Mouse (Mus musculus): ENCODE data around the gene Gps2. TPM values are rescaled to one million over a fixed set of nuclear protein-coding genes. Genes with fewer than 3 reads are reported as not detected.
A peak's percentile ranks its signal among the peaks of the same experiment; 100 is the strongest.

The Gps2 gene
- polyA plus RNA-seq, 1 experiment from 2014 or later = 99.1 TPM

DNA sequence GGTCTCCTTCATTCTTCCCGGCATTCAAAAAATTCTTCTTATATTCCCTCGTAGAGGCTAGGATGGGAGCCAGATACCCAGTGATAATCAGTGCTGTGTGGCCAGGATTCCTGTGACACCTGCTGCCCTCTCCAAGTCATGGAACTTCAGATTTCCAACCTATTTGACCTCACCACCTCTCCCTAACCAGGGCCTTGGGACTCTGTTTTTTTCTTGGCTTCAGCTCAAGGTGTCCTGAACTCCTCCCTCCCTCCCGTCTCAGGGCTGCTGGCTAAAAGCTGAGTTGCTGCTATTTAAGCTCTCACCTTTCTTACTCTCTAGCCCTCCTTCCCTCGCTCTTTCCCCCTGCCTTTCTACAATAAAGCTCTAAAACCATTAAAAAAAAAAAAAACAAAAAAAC lies 13.8 kb upstream of the Gps2 start:
- Histone ChIP-seq H3K9ac (peak overlapping the region; percentile 94), H3K4me1 (peaks cover 37% of the 10 kb centered on the region), H3K36me3 (replicated peaks) (peaks cover 25% of the 10 kb centered on the region), H3K9me3 (no peaks in the 10 kb centered on the region), H3K27me3 (no peaks in the 10 kb centered on the region), H3K27ac (no peak overlapping the region), H3K4me3 (replicated peaks) (peak overlapping the region; percentile 96), H3K4me2 (peak overlapping the region; percentile 93)
- WGBS = 25% methylated on average over 4 of the region's 4 CpGs
- no peak for ATAC-seq (ENCODE audit: low FRiP score)

DNA sequence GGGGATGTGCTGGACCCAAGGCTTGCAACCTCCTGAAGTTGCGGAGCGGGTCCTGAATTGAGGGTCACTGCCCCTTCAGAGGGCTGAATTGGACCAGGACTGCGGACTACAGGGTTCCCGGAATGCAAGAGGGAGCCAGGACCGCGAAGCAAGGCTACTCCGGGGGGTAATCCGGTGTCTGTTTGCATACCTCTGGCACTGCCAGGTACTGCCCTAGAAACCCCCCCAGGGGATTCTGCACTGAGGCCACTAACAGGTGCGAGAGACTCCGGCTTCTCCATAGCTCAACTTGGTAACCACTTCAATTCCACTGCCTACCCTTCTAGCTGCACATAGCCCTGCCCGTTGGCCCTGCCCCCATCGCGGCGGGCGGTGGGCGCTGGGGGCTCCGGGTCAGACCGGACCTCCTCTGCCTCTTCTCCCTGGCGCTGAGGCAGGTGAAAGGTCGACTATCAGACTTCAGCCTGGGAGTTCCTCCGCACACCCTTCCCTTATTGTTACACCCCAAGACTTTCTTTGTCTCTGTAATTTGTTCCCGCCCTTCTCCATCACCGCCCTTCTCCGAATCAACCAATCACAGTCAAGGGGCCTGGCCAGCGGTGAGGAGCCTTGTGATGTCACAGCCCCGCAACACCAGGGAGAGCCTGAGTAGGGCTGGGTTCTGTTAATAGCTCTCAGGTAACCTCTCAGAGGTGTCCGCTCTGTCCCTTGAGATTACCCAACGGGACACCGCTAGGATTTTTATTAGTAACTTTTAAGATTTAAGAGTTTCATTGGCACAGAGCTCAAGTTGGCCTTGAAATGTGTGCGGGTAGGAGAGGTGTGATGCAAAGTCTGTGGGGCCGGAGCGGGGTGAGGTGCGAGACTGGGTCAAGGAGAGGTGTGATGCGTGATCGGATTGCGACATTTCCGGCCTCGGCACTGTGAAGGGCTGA lies 12.9 kb upstream of the Gps2 start, which contains the start of the genes 2810408A11Rik and Neurl4:
Gene 2810408A11Rik (minus strand): TSS at position 517 of the 935 bp plus-strand sequence.
Gene Neurl4 (plus strand): TSS at position 602 of the 935 bp plus-strand sequence.
- under 1% methylated on average over 38 of the region's 38 CpGs for WGBS
- peak; percentile 94 for ATAC-seq (ENCODE audit: low FRiP score)
- Histone ChIP-seq H3K36me3 (replicated peaks) (peaks cover 33% of the 10 kb centered on the region), H3K4me1 (peaks cover 37% of the 10 kb centered on the region), H3K27ac (peak within 1 kb of the TSS; percentile 98), H3K4me2 (peak within 1 kb of the TSS; percentile 93), H3K9ac (peak within 1 kb of the TSS; percentile 94), H3K9me3 (no peaks in the 10 kb centered on the region), H3K4me3 (replicated peaks) (peak within 1 kb of the TSS; percentile 96), H3K27me3 (no peaks in the 10 kb centered on the region)

DNA sequence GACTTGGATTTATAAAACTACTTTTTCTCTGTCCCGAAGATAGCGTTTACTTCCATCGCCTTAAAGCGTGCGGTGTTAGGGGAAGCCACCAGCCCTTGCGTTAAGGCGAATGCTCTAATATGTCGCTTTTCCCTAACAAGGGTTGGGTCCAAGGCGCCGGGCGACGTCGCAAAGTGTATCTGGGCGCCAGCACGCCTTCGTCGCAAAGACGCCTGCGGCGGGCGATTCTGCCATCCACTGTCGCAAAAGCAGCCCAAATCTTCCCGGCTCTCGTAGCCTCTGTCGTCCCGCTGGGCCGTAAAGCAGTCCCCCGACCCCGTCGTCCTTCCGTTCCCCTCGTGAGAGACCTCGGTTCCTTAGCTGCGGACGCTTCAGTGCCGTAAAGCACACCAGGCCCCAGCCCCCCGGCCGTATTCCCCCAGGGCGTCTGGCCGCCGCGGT lies 12.3 kb upstream of the Gps2 start:
- Histone ChIP-seq H3K36me3 (replicated peaks) (peaks cover 40% of the 10 kb centered on the region), H3K4me1 (peaks cover 37% of the 10 kb centered on the region), H3K27ac (peak overlapping the region; percentile 98), H3K9ac (peak overlapping the region; percentile 94), H3K4me3 (replicated peaks) (peak overlapping the region; percentile 96), H3K4me2 (peak overlapping the region; percentile 93), H3K27me3 (no peaks in the 10 kb centered on the region), H3K9me3 (no peaks in the 10 kb centered on the region)
- ATAC-seq (ENCODE audit: low FRiP score) = peak; percentile 81
- 0% methylated on average over 42 of the region's 42 CpGs for WGBS

DNA sequence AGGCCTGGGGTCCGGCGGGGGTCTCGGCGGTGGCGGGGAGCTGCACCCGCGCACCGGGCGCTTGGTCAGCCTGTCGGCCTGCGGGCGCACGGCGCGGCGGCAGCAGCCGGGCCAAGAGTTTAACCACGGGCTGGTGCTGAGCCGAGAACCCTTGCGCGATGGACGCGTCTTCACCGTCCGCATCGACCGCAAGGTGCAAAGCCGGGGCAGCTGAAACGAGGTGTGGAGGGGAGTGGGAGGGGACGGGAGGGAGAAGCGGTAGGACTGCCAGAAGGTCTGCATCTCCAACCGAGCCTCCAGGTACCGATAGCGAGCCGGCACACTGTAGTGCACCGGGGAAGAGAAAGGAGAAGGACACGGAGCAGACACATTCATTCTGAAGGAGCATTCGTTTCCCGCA lies 11.7 kb upstream of the Gps2 start:
- Histone ChIP-seq H3K4me1 (peaks cover 37% of the 10 kb centered on the region), H3K4me2 (peak overlapping the region; percentile 93), H3K36me3 (replicated peaks) (peaks cover 46% of the 10 kb centered on the region), H3K9ac (peak overlapping the region; percentile 94), H3K27me3 (no peaks in the 10 kb centered on the region), H3K27ac (peak overlapping the region; percentile 98), H3K4me3 (replicated peaks) (peak overlapping the region; percentile 96), H3K9me3 (no peaks in the 10 kb centered on the region)
- 0 out of 2 replicates have a peak, but pooled peaks have one; percentile 5 for ATAC-seq (ENCODE audit: low FRiP score)
- under 1% methylated on average over 30 of the region's 39 CpGs for WGBS

DNA sequence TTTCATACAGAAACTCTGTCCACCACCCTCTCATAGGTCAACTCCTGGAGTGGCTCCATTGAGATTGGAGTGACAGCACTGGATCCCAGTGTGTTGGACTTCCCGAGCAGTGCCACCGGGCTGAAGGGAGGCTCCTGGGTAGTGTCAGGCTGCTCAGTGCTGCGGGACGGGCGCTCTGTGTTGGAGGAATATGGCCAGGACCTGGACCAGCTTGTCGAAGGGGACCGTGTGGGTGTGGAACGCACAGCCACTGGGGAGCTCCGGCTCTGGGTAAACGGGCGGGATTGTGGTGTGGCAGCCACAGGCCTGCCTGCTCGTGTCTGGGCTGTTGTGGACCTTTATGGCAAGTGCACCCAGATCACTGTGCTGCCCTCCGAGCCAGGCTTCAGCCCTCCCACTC lies 10.7 kb upstream of the Gps2 start:
- Histone ChIP-seq H3K36me3 (replicated peaks) (peaks cover 51% of the 10 kb centered on the region), H3K27ac (no peak overlapping the region)
- WGBS = 85% methylated on average over 13 of the region's 13 CpGs

DNA sequence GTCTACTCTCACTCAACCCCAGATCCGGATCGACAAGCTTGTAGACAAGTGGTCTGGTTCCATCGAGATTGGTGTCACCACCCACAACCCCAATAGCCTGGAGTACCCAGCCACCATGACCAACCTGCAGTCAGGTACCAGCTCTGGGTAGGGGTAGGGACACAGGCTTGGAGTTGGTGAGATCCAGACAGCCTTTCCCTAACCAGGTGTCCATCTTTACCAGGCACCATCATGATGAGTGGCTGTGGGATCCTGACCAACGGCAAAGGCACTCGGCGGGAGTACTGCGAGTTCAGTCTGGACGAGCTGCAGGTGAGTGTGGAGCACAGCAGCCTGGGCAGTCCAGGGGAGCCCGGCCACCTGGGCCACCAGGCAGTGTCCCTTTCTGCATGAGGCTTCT lies 9.4 kb upstream of the Gps2 start:
- Histone ChIP-seq H3K9ac (no peak overlapping the region), H3K9me3 (no peaks in the 10 kb centered on the region), H3K4me2 (no peak overlapping the region), H3K27ac (no peak overlapping the region), H3K4me1 (peaks cover 23% of the 10 kb centered on the region), H3K36me3 (replicated peaks) (peaks cover 65% of the 10 kb centered on the region), H3K4me3 (replicated peaks) (0 out of 2 replicates have a peak overlapping the region, but pooled peaks have one; percentile 1), H3K27me3 (no peaks in the 10 kb centered on the region)
- ATAC-seq (ENCODE audit: low FRiP score) = no peak
- 97% methylated on average over 9 of the region's 9 CpGs for WGBS

More for the DNA sequence above, 10.7 kb upstream of the Gps2 start:
- ATAC-seq (ENCODE audit: low FRiP score) = no peak
- no peaks in the 10 kb centered on the region for H3K9me3 ChIP-seq
- H3K4me3 ChIP-seq (replicated peaks) = peak overlapping the region; percentile 96
- no peaks in the 10 kb centered on the region for H3K27me3 ChIP-seq
- H3K4me1 ChIP-seq = peaks cover 36% of the 10 kb centered on the region
- peak overlapping the region; percentile 93 for H3K4me2 ChIP-seq
- H3K9ac ChIP-seq = peak overlapping the region; percentile 94

DNA sequence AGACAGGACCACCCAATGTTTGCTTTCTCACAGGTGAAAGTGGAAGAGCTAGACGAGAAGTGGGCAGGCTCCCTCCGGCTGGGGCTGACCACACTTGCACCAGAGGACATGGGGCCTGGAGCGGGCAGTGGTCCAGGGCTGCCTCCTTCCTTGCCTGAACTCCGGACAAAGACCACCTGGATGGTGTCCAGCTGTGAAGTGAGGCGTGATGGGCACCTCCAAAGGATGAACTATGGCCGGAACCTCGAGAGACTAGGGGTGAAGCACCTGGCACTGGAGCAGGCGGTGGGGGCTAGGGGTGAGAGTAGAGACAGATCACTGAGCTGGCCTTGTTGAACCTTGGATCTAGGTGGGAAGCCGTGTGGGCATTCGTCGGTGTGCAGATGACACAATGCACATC lies 5.0 kb upstream of the Gps2 start:
- Histone ChIP-seq H3K27ac (no peak overlapping the region), H3K27me3 (no peaks in the 10 kb centered on the region), H3K4me2 (no peak overlapping the region), H3K36me3 (replicated peaks) (peaks cover 99% of the 10 kb centered on the region), H3K4me3 (replicated peaks) (no peak overlapping the region), H3K9me3 (no peaks in the 10 kb centered on the region), H3K4me1 (peaks cover 11% of the 10 kb centered on the region), H3K9ac (no peak overlapping the region)
- no peak for ATAC-seq (ENCODE audit: low FRiP score)
- WGBS = 94% methylated on average over 11 of the region's 11 CpGs

DNA sequence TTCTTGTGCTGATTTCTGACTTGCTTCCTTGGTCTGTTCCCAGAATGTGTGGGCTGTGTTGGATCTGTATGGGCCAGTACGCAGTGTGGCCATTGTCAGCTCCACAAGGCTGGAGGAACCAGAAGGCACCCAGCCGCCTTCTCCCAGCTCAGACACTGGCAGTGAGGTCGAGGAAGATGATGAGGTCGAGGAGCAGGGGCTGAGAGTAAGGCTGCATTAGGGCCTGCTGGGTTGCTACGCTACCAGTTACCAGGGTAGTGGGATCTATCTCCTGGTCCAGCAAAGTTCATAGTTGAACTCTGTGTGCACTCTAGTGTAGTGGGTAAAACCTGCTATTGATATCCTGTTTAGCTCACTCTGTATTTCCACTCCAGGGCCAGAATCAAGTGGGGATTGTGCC lies 4.5 kb upstream of the Gps2 start:
- Histone ChIP-seq H3K4me3 (replicated peaks) (no peak overlapping the region), H3K36me3 (replicated peaks) (peaks cover 94% of the 10 kb centered on the region), H3K27me3 (no peaks in the 10 kb centered on the region), H3K4me2 (no peak overlapping the region), H3K27ac (no peak overlapping the region), H3K9ac (no peak overlapping the region), H3K4me1 (peaks cover 11% of the 10 kb centered on the region), H3K9me3 (no peaks in the 10 kb centered on the region)
- WGBS = 89% methylated on average over 5 of the region's 5 CpGs
- ATAC-seq (ENCODE audit: low FRiP score) = no peak

DNA sequence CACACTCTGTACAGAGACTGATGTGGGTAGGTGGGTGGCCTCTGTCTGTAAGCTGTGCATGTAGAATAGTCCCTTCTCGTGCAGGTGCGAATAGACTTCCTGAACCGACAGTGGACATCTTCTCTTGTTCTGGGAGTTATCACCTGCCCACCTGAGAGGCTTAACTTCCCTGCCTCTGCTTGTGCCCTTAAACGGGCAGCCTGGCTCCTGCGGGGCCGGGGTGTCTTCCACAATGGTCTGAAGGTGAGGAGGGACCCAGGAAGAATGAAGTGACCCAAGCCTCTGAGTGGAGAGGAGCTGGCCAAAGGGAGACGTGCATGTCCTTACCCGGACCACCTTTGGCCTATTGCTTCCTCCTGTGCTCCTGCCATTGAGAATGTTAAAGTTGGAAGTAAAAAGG lies 3.5 kb upstream of the Gps2 start:
- no peak overlapping the region for H3K9ac ChIP-seq
- no peak overlapping the region for H3K4me2 ChIP-seq
- no peak for ATAC-seq (ENCODE audit: low FRiP score)
- H3K9me3 ChIP-seq = no peaks in the 10 kb centered on the region
- WGBS = 95% methylated on average over 8 of the region's 8 CpGs
- peaks cover 89% of the 10 kb centered on the region for H3K36me3 ChIP-seq (replicated peaks)
- H3K27me3 ChIP-seq = no peaks in the 10 kb centered on the region
- peaks cover 21% of the 10 kb centered on the region for H3K4me1 ChIP-seq
- H3K4me3 ChIP-seq (replicated peaks) = no peak overlapping the region
- H3K27ac ChIP-seq = no peak overlapping the region

DNA sequence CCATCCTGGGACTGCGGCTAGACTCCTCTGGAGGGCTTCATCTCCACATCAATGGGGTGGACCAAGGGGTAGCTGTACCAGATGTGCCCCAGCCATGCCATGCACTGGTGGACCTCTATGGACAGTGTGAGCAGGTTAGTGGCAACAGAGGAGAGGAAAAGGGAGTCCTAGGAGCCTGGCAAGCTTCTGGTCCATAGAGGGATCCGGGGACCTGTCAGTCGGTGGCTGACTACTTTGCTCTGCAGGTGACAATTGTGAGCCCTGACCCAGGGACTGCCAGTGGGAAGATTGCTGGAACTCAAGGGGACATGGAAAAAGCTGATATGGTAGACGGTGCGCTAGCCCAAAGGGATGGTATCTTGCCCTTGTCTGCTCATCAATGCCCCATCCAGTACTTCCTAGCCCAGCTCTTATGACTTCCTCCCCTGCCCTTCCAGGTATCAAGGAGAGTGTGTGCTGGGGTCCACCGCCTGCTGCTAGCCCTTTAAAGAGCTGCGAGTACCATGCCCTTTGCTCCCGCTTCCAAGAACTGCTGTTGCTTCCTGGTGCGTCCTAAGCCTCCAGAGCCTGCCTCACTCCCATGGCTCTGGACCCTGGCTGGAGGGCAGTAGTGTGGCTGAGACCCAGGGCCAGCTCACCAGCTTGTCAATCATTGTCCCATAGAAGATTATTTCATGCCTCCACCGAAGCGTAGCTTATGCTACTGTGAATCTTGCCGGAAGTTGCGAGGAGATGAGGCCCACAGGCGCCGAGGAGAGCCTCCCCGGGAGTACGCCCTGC lies 2.7 kb upstream of the Gps2 start:
- no peaks in the 10 kb centered on the region for H3K27me3 ChIP-seq
- H3K9me3 ChIP-seq = no peaks in the 10 kb centered on the region
- ATAC-seq (ENCODE audit: low FRiP score) = no peak
- H3K36me3 ChIP-seq (replicated peaks) = peaks cover 89% of the 10 kb centered on the region
- no peak overlapping the region for H3K27ac ChIP-seq
- no peak overlapping the region for H3K4me3 ChIP-seq (replicated peaks)
- 95% methylated on average over 17 of the region's 17 CpGs for WGBS
- peaks cover 28% of the 10 kb centered on the region for H3K4me1 ChIP-seq
- no peak overlapping the region for H3K9ac ChIP-seq
- H3K4me2 ChIP-seq = no peak overlapping the region

DNA sequence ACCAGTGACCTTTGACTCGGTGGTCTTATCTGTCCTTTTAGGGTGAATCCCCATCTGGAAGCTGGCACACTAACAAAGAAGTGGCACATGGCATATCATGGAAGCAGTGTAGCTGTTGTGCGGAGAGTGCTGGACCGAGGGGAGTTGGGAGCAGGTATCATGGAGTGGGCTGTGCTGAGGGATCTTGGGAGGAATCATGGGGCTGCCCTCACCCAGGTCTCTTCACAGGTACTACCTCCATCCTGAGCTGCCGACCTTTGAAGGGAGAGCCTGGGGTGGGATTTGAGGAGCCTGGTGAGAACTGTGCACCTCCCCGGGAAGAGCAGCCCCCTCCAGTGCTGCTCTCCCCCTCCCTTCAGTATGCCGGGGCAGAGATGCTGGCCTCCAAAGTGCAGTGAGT lies 2.0 kb upstream of the Gps2 start:
- Histone ChIP-seq H3K4me2 (no peak overlapping the region), H3K4me1 (peaks cover 32% of the 10 kb centered on the region), H3K9ac (no peak overlapping the region), H3K27me3 (no peaks in the 10 kb centered on the region), H3K9me3 (no peaks in the 10 kb centered on the region), H3K36me3 (replicated peaks) (peaks cover 89% of the 10 kb centered on the region), H3K4me3 (replicated peaks) (no peak overlapping the region), H3K27ac (no peak overlapping the region)
- ATAC-seq (ENCODE audit: low FRiP score) = no peak
- WGBS = 95% methylated on average over 6 of the region's 6 CpGs
